21 mouse cellular contexts compared by ENCODE assay signal in the genomic region with DNA sequence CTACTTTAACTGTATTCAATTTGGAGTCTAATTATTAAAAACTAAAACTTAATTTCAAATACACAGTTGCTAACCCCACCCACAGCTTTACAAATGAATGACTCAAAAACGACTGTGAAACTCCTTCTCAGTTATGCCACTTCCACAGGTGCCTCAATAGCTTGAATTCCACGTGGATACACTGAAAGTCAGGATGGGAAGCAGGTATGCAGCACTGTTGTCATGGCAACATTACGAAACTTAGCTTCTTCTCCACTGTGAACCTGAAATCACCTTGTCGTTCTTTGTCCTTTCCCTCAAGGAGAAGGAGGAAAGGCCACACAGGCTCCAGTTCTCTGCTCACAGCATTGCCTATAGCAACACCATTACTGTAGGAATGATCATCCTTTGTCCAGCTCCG.
"Had no signal": no experiment of that assay in that cellular context is flagged by ENCODE, and none has a peak within 500 bp of the region (broad histone marks: within the 10 kb centered on the region; RNA-seq: fewer than 3 reads in every experiment).

No protein-coding gene starts in this region.

- H3K9ac ChIP-seq: limb, embryonic 13.5 days; liver, embryonic 12.5 days; liver, embryonic 15.5 days; lung, embryonic 15.5 days; neural tube, embryonic 13.5 days had no signal

- ATAC-seq: liver, embryonic 12.5 days had no signal

- DNase-seq: kidney, adult 18-20 months; kidney, adult 9 months; kidney, postnatal 14 days; kidney, postnatal 4 days; layer of hippocampus, adult 9-11 months; liver; lung, adult 18-20 months; lung, postnatal 10 days; lung, postnatal 36 days; retina, postnatal 1 day; thymus, adult 18-20 months; thymus, postnatal 36 days had no signal

- H3K27me3 ChIP-seq: limb, embryonic 13.5 days; liver, embryonic 12.5 days; liver, embryonic 15.5 days; lung, embryonic 15.5 days; megakaryocyte, embryonic 14.5 days; neural tube, embryonic 13.5 days had no signal

- H3K4me2 ChIP-seq: limb, embryonic 13.5 days; liver, embryonic 12.5 days; liver, embryonic 15.5 days; lung, embryonic 15.5 days; neural tube, embryonic 13.5 days had no signal

- H3K4me3 ChIP-seq: limb, embryonic 10.5 days; limb, embryonic 13.5 days; liver, embryonic 12.5 days; liver, embryonic 15.5 days; lung, embryonic 15.5 days; megakaryocyte, embryonic 14.5 days; midbrain, embryonic 10.5 days; myocyte; neural tube, embryonic 13.5 days had no signal

- H3K4me1 ChIP-seq: limb, embryonic 10.5 days; limb, embryonic 13.5 days; liver, embryonic 12.5 days; liver, embryonic 15.5 days; lung, embryonic 15.5 days; megakaryocyte, embryonic 14.5 days; midbrain, embryonic 10.5 days; neural tube, embryonic 13.5 days had no signal

- H3K36me3 ChIP-seq: limb, embryonic 10.5 days; limb, embryonic 13.5 days; liver, embryonic 12.5 days; liver, embryonic 15.5 days; lung, embryonic 15.5 days; midbrain, embryonic 10.5 days; neural tube, embryonic 13.5 days had no signal

- H3K27ac ChIP-seq: limb, embryonic 10.5 days; limb, embryonic 13.5 days; liver, embryonic 12.5 days; liver, embryonic 15.5 days; lung, embryonic 15.5 days; midbrain, embryonic 10.5 days; neural tube, embryonic 13.5 days had no signal

- H3K9me3 ChIP-seq: limb, embryonic 10.5 days; limb, embryonic 13.5 days; liver, embryonic 12.5 days; liver, embryonic 15.5 days; lung, embryonic 15.5 days; megakaryocyte, embryonic 14.5 days; midbrain, embryonic 10.5 days; neural tube, embryonic 13.5 days had no signal
